Comparison of ENCODE assay signal across 16 mouse cellular contexts in the genomic region with DNA sequence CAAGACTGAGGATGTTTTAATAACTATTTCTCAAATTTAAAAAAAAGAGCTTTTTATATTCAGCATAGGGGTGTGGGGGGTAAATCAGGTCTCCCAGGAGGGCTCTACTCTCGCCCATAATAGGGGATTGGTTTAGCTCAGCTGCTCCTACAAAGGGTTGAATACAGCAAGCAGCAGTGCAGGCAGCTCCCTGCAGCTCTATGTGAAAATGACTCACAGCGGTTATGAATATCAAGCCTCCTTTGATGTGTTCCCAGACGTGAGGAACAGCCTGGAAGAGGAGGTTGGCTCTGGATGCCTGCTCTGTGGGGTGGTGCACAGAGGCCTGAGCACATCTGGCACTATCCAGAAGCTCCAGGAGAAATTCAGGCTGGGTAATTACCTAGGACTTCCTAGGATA.
DNase-seq lines count a peak whose midpoint lies in the region; ATAC-seq lines count a peak whose summit lies in the region.
"Had no signal": no experiment of that assay in that cellular context is flagged by ENCODE, and none has a peak within 500 bp of the region (broad histone marks: within the 10 kb centered on the region; RNA-seq: fewer than 3 reads in every experiment).

No protein-coding gene starts in this region.

- no peak overlapping the region for H3K9ac ChIP-seq in forebrain, embryonic 13.5 days
- H3K9ac ChIP-seq in forebrain, embryonic 16.5 days (replicated peaks; ENCODE audit: low read depth, low read length): no peak overlapping the region
- H3K9ac ChIP-seq in midbrain, embryonic 11.5 days (ENCODE audit: low read length): no peak overlapping the region
- H3K9ac ChIP-seq in embryonic facial prominence, embryonic 14.5 days (ENCODE audit: low read depth, low read length): no peak overlapping the region
- H3K9ac ChIP-seq: embryonic facial prominence, embryonic 15.5 days; heart, embryonic 12.5 days had no signal

- no peak overlapping the region for H3K4me2 ChIP-seq in forebrain, embryonic 13.5 days
- H3K4me2 ChIP-seq in forebrain, embryonic 16.5 days (ENCODE audit: low read length): no peak overlapping the region
- H3K4me2 ChIP-seq in midbrain, embryonic 11.5 days: no peak overlapping the region
- no peak overlapping the region for H3K4me2 ChIP-seq in embryonic facial prominence, embryonic 14.5 days (ENCODE audit: low read depth, low read length)
- H3K4me2 ChIP-seq: embryonic facial prominence, embryonic 15.5 days; heart, embryonic 12.5 days had no signal

- H3K4me1 ChIP-seq in forebrain, embryonic 13.5 days: peaks cover 15% of the 10 kb centered on the region
- peaks cover 22% of the 10 kb centered on the region for H3K4me1 ChIP-seq in forebrain, embryonic 16.5 days (replicated peaks; ENCODE audit: control insufficient read depth, insufficient read depth, low read length)
- no peaks in the 10 kb centered on the region; the same call in 1 of the 2 replicates for H3K4me1 ChIP-seq in midbrain, embryonic 11.5 days (ENCODE audit: control insufficient read depth, insufficient read depth, low read length)
- H3K4me1 ChIP-seq in midbrain, embryonic 10.5 days: peaks cover 19% of the 10 kb centered on the region
- H3K4me1 ChIP-seq in embryonic facial prominence, embryonic 14.5 days (ENCODE audit: control insufficient read depth, insufficient read depth, low read length): 0 out of 2 replicates have a peak, but pooled peaks cover 5% of the 10 kb centered on the region
- H3K4me1 ChIP-seq: embryonic facial prominence, embryonic 15.5 days had no signal

- H3K27ac ChIP-seq in forebrain, embryonic 13.5 days: no peak overlapping the region
- no peak overlapping the region for H3K27ac ChIP-seq in forebrain, embryonic 16.5 days (ENCODE audit: low read length)
- H3K27ac ChIP-seq in midbrain, embryonic 11.5 days (ENCODE audit: low read depth, low read length): no peak overlapping the region
- H3K27ac ChIP-seq in midbrain, embryonic 10.5 days (replicated peaks): no peak overlapping the region
- no peak overlapping the region for H3K27ac ChIP-seq in embryonic facial prominence, embryonic 14.5 days (replicated peaks; ENCODE audit: low read depth, low read length)
- H3K27ac ChIP-seq: embryonic facial prominence, embryonic 15.5 days had no signal

- H3K4me3 ChIP-seq in forebrain, embryonic 13.5 days: no peak overlapping the region
- H3K4me3 ChIP-seq in forebrain, embryonic 16.5 days (replicated peaks; ENCODE audit: low read length): no peak overlapping the region
- no peak overlapping the region for H3K4me3 ChIP-seq in midbrain, embryonic 11.5 days (ENCODE audit: low read depth, low read length)
- H3K4me3 ChIP-seq in midbrain, embryonic 10.5 days: no peak overlapping the region
- no peak overlapping the region for H3K4me3 ChIP-seq in embryonic facial prominence, embryonic 14.5 days (ENCODE audit: low read depth, low read length)
- H3K4me3 ChIP-seq: embryonic facial prominence, embryonic 15.5 days; heart, embryonic 12.5 days had no signal

- no peak for DNase-seq in midbrain, embryonic 11.5 days (ENCODE audit: low spot score, missing footprints)
- DNase-seq in midbrain, embryonic 10.5 days (ENCODE audit: low spot score): no peak
- peak; percentile 14 for DNase-seq in embryonic facial prominence, embryonic 14.5 days (ENCODE audit: low spot score)
- peak; percentile 23 for DNase-seq in skeletal muscle tissue, adult 2 months (ENCODE audit: low read depth, low spot score)
- no peak for DNase-seq in layer of hippocampus, adult 9-11 months
- no peak for DNase-seq in ovary, postnatal 14 days (ENCODE audit: low spot score)
- DNase-seq: cerebellum, adult 9-11 months; gastrocnemius, postnatal 10 days; kidney, postnatal 25 days; lung, postnatal 4 days; thymus, postnatal 4 days had no signal

- 17% methylated on average over 3 of the region's 3 CpGs for WGBS in forebrain, embryonic 13.5 days
- 22% methylated on average over 3 of the region's 3 CpGs for WGBS in forebrain, embryonic 16.5 days
- WGBS in midbrain, embryonic 11.5 days: 38% methylated on average over 3 of the region's 3 CpGs
- 47% methylated on average over 3 of the region's 3 CpGs for WGBS in midbrain, embryonic 10.5 days
- WGBS in embryonic facial prominence, embryonic 14.5 days: 30% methylated on average over 3 of the region's 3 CpGs

- H3K36me3 ChIP-seq in forebrain, embryonic 13.5 days (ENCODE audit: poor library complexity, severe bottlenecking): no peaks in the 10 kb centered on the region
- no peaks in the 10 kb centered on the region for H3K36me3 ChIP-seq in forebrain, embryonic 16.5 days (ENCODE audit: control insufficient read depth, insufficient read depth)
- no peaks in the 10 kb centered on the region for H3K36me3 ChIP-seq in midbrain, embryonic 11.5 days (ENCODE audit: control insufficient read depth, insufficient read depth, low read length)
- H3K36me3 ChIP-seq in midbrain, embryonic 10.5 days: no peaks in the 10 kb centered on the region
- no peaks in the 10 kb centered on the region for H3K36me3 ChIP-seq in embryonic facial prominence, embryonic 14.5 days (ENCODE audit: control insufficient read depth, insufficient read depth, low read length)
- H3K36me3 ChIP-seq: embryonic facial prominence, embryonic 15.5 days; heart, embryonic 12.5 days had no signal

- H3K27me3 ChIP-seq in forebrain, embryonic 13.5 days: no peaks in the 10 kb centered on the region
- no peaks in the 10 kb centered on the region for H3K27me3 ChIP-seq in forebrain, embryonic 16.5 days (replicated peaks; ENCODE audit: control insufficient read depth, insufficient read depth, low read length)
- H3K27me3 ChIP-seq in midbrain, embryonic 11.5 days (ENCODE audit: control insufficient read depth, insufficient read depth, low read length): no peaks in the 10 kb centered on the region
- H3K27me3 ChIP-seq in midbrain, embryonic 10.5 days (ENCODE audit: low read depth, poor library complexity, severe bottlenecking): no peaks in the 10 kb centered on the region
- 0 out of 2 replicates have a peak, but pooled peaks cover 7% of the 10 kb centered on the region for H3K27me3 ChIP-seq in embryonic facial prominence, embryonic 14.5 days (replicated peaks; ENCODE audit: control insufficient read depth, insufficient read depth, low read length)
- H3K27me3 ChIP-seq: heart, embryonic 12.5 days had no signal

- no peaks in the 10 kb centered on the region for H3K9me3 ChIP-seq in forebrain, embryonic 13.5 days (replicated peaks)
- no peaks in the 10 kb centered on the region for H3K9me3 ChIP-seq in forebrain, embryonic 16.5 days (ENCODE audit: control insufficient read depth, low read length)
- H3K9me3 ChIP-seq in midbrain, embryonic 11.5 days (ENCODE audit: control insufficient read depth, low read length): no peaks in the 10 kb centered on the region
- no peaks in the 10 kb centered on the region for H3K9me3 ChIP-seq in midbrain, embryonic 10.5 days (replicated peaks)
- H3K9me3 ChIP-seq in embryonic facial prominence, embryonic 14.5 days (ENCODE audit: control insufficient read depth, low read length): no peaks in the 10 kb centered on the region
- H3K9me3 ChIP-seq: embryonic facial prominence, embryonic 15.5 days; heart, embryonic 12.5 days had no signal

- ATAC-seq in forebrain, embryonic 13.5 days: peak; percentile 22; the same call in 1 of the 2 replicates
- no peak for ATAC-seq in forebrain, embryonic 16.5 days
- 0 out of 2 replicates have a peak, but pooled peaks have one; percentile 22 for ATAC-seq in midbrain, embryonic 11.5 days (ENCODE audit: low FRiP score)
- ATAC-seq in embryonic facial prominence, embryonic 14.5 days (ENCODE audit: low read depth): no peak
- ATAC-seq: CD4-positive, CD25-positive, alpha-beta regulatory T cell, adult 4 months had no signal

Comparison
In these comparisons a context has a peak if more than half of its experiments do, and no peak if none do; other contexts are left out.
1. ATAC-seq: peak in forebrain, embryonic 13.5 days (single experiment) and midbrain, embryonic 11.5 days (single experiment); none in forebrain, embryonic 16.5 days (single experiment) and embryonic facial prominence, embryonic 14.5 days (single experiment).
2. DNase-seq: peak in embryonic facial prominence, embryonic 14.5 days (single experiment) and skeletal muscle tissue, adult 2 months (single experiment); none in midbrain, embryonic 11.5 days (single experiment), midbrain, embryonic 10.5 days (single experiment), layer of hippocampus, adult 9-11 months (single experiment) and ovary, postnatal 14 days (single experiment).